Mouse (Mus musculus): ENCODE measurements around the gene Tma7. TPM values are rescaled to one million over a fixed set of nuclear protein-coding genes. Genes with fewer than 3 reads are reported as not detected.

Gene Tma7
- polyA plus RNA-seq, 1 experiment from 2014 or later, result 779 TPM

- H3K9ac ChIP-seq (replicated peaks; ENCODE audit: low read depth, low read length), result no peak overlapping the region
- ATAC-seq (ENCODE audit: low read depth), result no peak
- H3K27ac ChIP-seq (ENCODE audit: low read depth, low read length), result no peak overlapping the region
- H3K4me3 ChIP-seq (ENCODE audit: low read depth, low read length), result no peak overlapping the region
- peaks cover 10% of the 10 kb centered on the region for H3K4me1 ChIP-seq (ENCODE audit: control insufficient read depth, insufficient read depth, low read length)
- 89% methylated on average over 5 of the region's 5 CpGs for WGBS
- H3K36me3 ChIP-seq (ENCODE audit: control insufficient read depth, insufficient read depth, low read length), result peaks cover 54% of the 10 kb centered on the region
- H3K9me3 ChIP-seq (ENCODE audit: control insufficient read depth, low read length), result no peaks in the 10 kb centered on the region
- H3K27me3 ChIP-seq (ENCODE audit: control insufficient read depth, insufficient read depth, low read length), result no peaks in the 10 kb centered on the region
- no peak overlapping the region for H3K4me2 ChIP-seq (ENCODE audit: low read depth, low read length)
Observed at GRCm38 (mm10) chr9:109060898-109061295, 21.5 kb downstream of the Tma7 start.

GRCm38 (mm10) chr9:109060184-109060897 is 22.0 kb downstream of the Tma7 start:
- Histone ChIP-seq H3K27me3 (ENCODE audit: control insufficient read depth, insufficient read depth, low read length) (no peaks in the 10 kb centered on the region), H3K9me3 (ENCODE audit: control insufficient read depth, low read length) (no peaks in the 10 kb centered on the region), H3K4me2 (ENCODE audit: low read depth, low read length) (no peak overlapping the region), H3K4me1 (ENCODE audit: control insufficient read depth, insufficient read depth, low read length) (peaks cover 10% of the 10 kb centered on the region), H3K4me3 (ENCODE audit: low read depth, low read length) (no peak overlapping the region), H3K36me3 (ENCODE audit: control insufficient read depth, insufficient read depth, low read length) (peaks cover 51% of the 10 kb centered on the region), H3K9ac (replicated peaks; ENCODE audit: low read depth, low read length) (no peak overlapping the region), H3K27ac (ENCODE audit: low read depth, low read length) (no peak overlapping the region)
- no peak for ATAC-seq (ENCODE audit: low read depth)
- 90% methylated on average over 16 of the region's 16 CpGs for WGBS

- peaks cover 41% of the 10 kb centered on the region for H3K36me3 ChIP-seq (ENCODE audit: control insufficient read depth, insufficient read depth, low read length)
- no peaks in the 10 kb centered on the region for H3K9me3 ChIP-seq (ENCODE audit: control insufficient read depth, low read length)
- H3K4me2 ChIP-seq (ENCODE audit: low read depth, low read length), result peak within 1 kb of the TSS; percentile 55
- H3K9ac ChIP-seq (replicated peaks; ENCODE audit: low read depth, low read length), result peak within 1 kb of the TSS; percentile 58
- peaks cover 13% of the 10 kb centered on the region for H3K4me1 ChIP-seq (ENCODE audit: control insufficient read depth, insufficient read depth, low read length)
- ATAC-seq (ENCODE audit: low read depth), result peak; percentile 74
- no peaks in the 10 kb centered on the region for H3K27me3 ChIP-seq (ENCODE audit: control insufficient read depth, insufficient read depth, low read length)
- peak within 1 kb of the TSS; percentile 81 for H3K27ac ChIP-seq (ENCODE audit: low read depth, low read length)
- peak within 1 kb of the TSS; percentile 22 for H3K4me3 ChIP-seq (ENCODE audit: low read depth, low read length)
- WGBS, result 25% methylated on average over 15 of the region's 15 CpGs
Observed at GRCm38 (mm10) chr9:109059136-109059903, 23.1 kb downstream of the Tma7 start, which contains the start of gene Trex1. Trex1 (minus strand) TSS chr9:109059734.

- peaks cover 34% of the 10 kb centered on the region for H3K36me3 ChIP-seq (ENCODE audit: control insufficient read depth, insufficient read depth, low read length)
- no peak for ATAC-seq (ENCODE audit: low read depth)
- 94% methylated on average over 19 of the region's 19 CpGs for WGBS
Observed at GRCm38 (mm10) chr9:109058006-109058765, 24.2 kb downstream of the Tma7 start.

GRCm38 (mm10) chr9:109057543-109057942 is 24.8 kb downstream of the Tma7 start:
- H3K9ac ChIP-seq (replicated peaks; ENCODE audit: low read depth, low read length), result no peak overlapping the region
- ATAC-seq (ENCODE audit: low read depth), result no peak

More at GRCm38 (mm10) chr9:109058006-109058765, 24.2 kb downstream of the Tma7 start:
- Histone ChIP-seq H3K4me1 (ENCODE audit: control insufficient read depth, insufficient read depth, low read length) (peaks cover 15% of the 10 kb centered on the region), H3K27ac (ENCODE audit: low read depth, low read length) (no peak overlapping the region), H3K4me3 (ENCODE audit: low read depth, low read length) (no peak overlapping the region), H3K27me3 (ENCODE audit: control insufficient read depth, insufficient read depth, low read length) (no peaks in the 10 kb centered on the region), H3K9me3 (ENCODE audit: control insufficient read depth, low read length) (no peaks in the 10 kb centered on the region), H3K4me2 (ENCODE audit: low read depth, low read length) (peak overlapping the region; percentile 55; the same call in 1 of the 2 replicates), H3K9ac (replicated peaks; ENCODE audit: low read depth, low read length) (no peak overlapping the region)

GRCm38 (mm10) chr9:109056916-109057315 is 25.5 kb downstream of the Tma7 start:
- Histone ChIP-seq H3K4me1 (ENCODE audit: control insufficient read depth, insufficient read depth, low read length) (peaks cover 15% of the 10 kb centered on the region), H3K27me3 (ENCODE audit: control insufficient read depth, insufficient read depth, low read length) (no peaks in the 10 kb centered on the region), H3K27ac (ENCODE audit: low read depth, low read length) (no peak overlapping the region), H3K9me3 (ENCODE audit: control insufficient read depth, low read length) (no peaks in the 10 kb centered on the region), H3K9ac (replicated peaks; ENCODE audit: low read depth, low read length) (no peak overlapping the region), H3K36me3 (ENCODE audit: control insufficient read depth, insufficient read depth, low read length) (peaks cover 23% of the 10 kb centered on the region), H3K4me3 (ENCODE audit: low read depth, low read length) (no peak overlapping the region), H3K4me2 (ENCODE audit: low read depth, low read length) (no peak overlapping the region)
- no peak for ATAC-seq (ENCODE audit: low read depth)
- WGBS, result 95% methylated on average over 4 of the region's 4 CpGs

More at GRCm38 (mm10) chr9:109057543-109057942, 24.8 kb downstream of the Tma7 start:
- WGBS, result 94% methylated on average over 5 of the region's 5 CpGs
- Histone ChIP-seq H3K4me1 (ENCODE audit: control insufficient read depth, insufficient read depth, low read length) (peaks cover 15% of the 10 kb centered on the region), H3K27ac (ENCODE audit: low read depth, low read length) (no peak overlapping the region), H3K4me2 (ENCODE audit: low read depth, low read length) (no peak overlapping the region), H3K4me3 (ENCODE audit: low read depth, low read length) (no peak overlapping the region), H3K27me3 (ENCODE audit: control insufficient read depth, insufficient read depth, low read length) (no peaks in the 10 kb centered on the region), H3K36me3 (ENCODE audit: control insufficient read depth, insufficient read depth, low read length) (peaks cover 28% of the 10 kb centered on the region), H3K9me3 (ENCODE audit: control insufficient read depth, low read length) (no peaks in the 10 kb centered on the region)

- H3K4me1 ChIP-seq (ENCODE audit: control insufficient read depth, insufficient read depth, low read length), result peaks cover 15% of the 10 kb centered on the region
- WGBS, result 94% methylated on average over 17 of the region's 17 CpGs
- H3K9ac ChIP-seq (replicated peaks; ENCODE audit: low read depth, low read length), result no peak overlapping the region
- no peaks in the 10 kb centered on the region for H3K27me3 ChIP-seq (ENCODE audit: control insufficient read depth, insufficient read depth, low read length)
- H3K4me2 ChIP-seq (ENCODE audit: low read depth, low read length), result no peak overlapping the region
- H3K4me3 ChIP-seq (ENCODE audit: low read depth, low read length), result no peak overlapping the region
- no peaks in the 10 kb centered on the region for H3K9me3 ChIP-seq (ENCODE audit: control insufficient read depth, low read length)
- peaks cover 23% of the 10 kb centered on the region for H3K36me3 ChIP-seq (ENCODE audit: control insufficient read depth, insufficient read depth, low read length)
- H3K27ac ChIP-seq (ENCODE audit: low read depth, low read length), result no peak overlapping the region
- ATAC-seq (ENCODE audit: low read depth), result no peak
Observed at GRCm38 (mm10) chr9:109056081-109056690, 26.2 kb downstream of the Tma7 start.

- H3K36me3 ChIP-seq (ENCODE audit: control insufficient read depth, insufficient read depth, low read length), result peaks cover 17% of the 10 kb centered on the region
- no peaks in the 10 kb centered on the region for H3K9me3 ChIP-seq (ENCODE audit: control insufficient read depth, low read length)
- H3K4me3 ChIP-seq (ENCODE audit: low read depth, low read length), result peak overlapping the region; percentile 30
- no peak overlapping the region for H3K9ac ChIP-seq (replicated peaks; ENCODE audit: low read depth, low read length)
- H3K4me2 ChIP-seq (ENCODE audit: low read depth, low read length), result peak overlapping the region; percentile 38
- H3K27ac ChIP-seq (ENCODE audit: low read depth, low read length), result no peak overlapping the region
- H3K27me3 ChIP-seq (ENCODE audit: control insufficient read depth, insufficient read depth, low read length), result no peaks in the 10 kb centered on the region
- WGBS, result 90% methylated on average over 12 of the region's 12 CpGs
- H3K4me1 ChIP-seq (ENCODE audit: control insufficient read depth, insufficient read depth, low read length), result peaks cover 15% of the 10 kb centered on the region
- ATAC-seq (ENCODE audit: low read depth), result no peak
Observed at GRCm38 (mm10) chr9:109055271-109056030, 26.9 kb downstream of the Tma7 start.
